Mouse (Mus musculus) cortical plate, adult 2 months (tissue): Measurements from ENCODE around the gene Tmco1. TPM values are rescaled to one million over a fixed set of nuclear protein-coding genes. Genes with fewer than 3 reads are reported as not detected.

Experiments
- H3K27ac ChIP-seq: fragments of 200-500 bp; 2 replicates; pipeline ENCODE4 v1.5.1; 2012; ENCODE audit warnings: low read length, control low read depth, inconsistent platforms; ENCODE audit not compliant: insufficient read depth
- H3K4me1 ChIP-seq: fragments of 200-500 bp; 2 replicates; pipeline ENCODE4 v1.6.1; 2011; ENCODE audit warnings: low read length; ENCODE audit not compliant: control insufficient read depth, insufficient read depth
- H3K4me3 ChIP-seq: fragments of 200-500 bp; 2 replicates; pipeline ENCODE4 v1.5.1; 2011; ENCODE audit warnings: mild to moderate bottlenecking, low read length, control low read depth; ENCODE audit not compliant: insufficient read depth
- CTCF ChIP-seq: fragments of 200-500 bp; IDR thresholded peaks from 2 replicates; pipeline ENCODE4 v1.5.1; 2011; ENCODE audit warnings: mild to moderate bottlenecking, control low read depth, low read length; ENCODE audit not compliant: insufficient read depth; ENCODE audit errors: extremely low read depth
- POLR2A ChIP-seq: fragments of 200-500 bp; IDR thresholded peaks from 2 replicates; pipeline ENCODE4 v1.6.1; 2011; ENCODE audit warnings: mild to moderate bottlenecking, low read length, control low read depth; ENCODE audit not compliant: insufficient read depth; ENCODE audit errors: extremely low read depth
- polyA plus RNA-seq: library from polyadenylated mRNA; depleted of rRNA; stranded (reverse); fragments of >200 nt; gene quantifications from 2 replicates; pipeline ENCODE4 v1.2.3, GENCODE M21; 2012

Gene Tmco1
- polyA plus RNA-seq, 1 experiment: 70.4 TPM

DNA sequence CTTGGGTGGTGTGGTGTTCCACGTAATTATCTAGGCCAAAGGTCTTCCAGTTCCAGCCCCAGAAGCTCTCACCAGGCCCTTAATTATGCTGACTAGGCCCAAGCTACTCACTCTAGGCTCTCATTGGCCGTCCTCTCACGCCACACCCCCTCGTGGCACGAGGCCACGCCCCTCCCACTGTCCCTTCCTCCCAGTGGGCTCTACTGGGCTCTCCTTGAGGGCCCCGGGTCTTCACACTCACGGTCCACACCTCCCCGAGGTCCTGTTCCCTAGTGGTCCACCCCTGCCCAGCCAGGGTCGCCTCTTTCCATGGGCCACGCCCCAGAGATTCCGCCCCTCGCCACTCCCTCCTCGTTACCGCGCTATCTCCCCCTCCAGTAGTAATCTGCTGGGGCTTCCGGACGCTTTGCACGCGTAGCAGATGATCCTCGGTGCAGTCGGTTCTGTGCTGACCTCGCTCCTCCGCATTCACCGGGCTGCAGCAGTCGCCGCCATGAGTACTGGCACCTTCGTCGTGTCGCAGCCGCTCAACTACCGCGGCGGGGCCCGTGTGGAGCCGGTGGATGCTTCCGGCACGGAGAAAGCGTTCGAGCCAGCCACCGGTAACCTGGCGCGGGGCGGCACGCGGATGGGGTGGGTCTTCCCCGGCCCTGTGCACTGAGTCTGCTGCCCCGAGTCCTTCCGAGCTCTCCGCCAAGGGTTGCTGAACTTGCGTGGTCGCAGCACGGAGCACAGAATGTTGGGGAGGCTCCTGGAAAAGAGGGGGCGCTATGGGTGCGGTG lies 41.8 kb downstream of the Tmco1 start, which contains the start of gene Aldh9a1:
Aldh9a1 (plus strand) TSS at position 177 of the 782 bp plus-strand sequence.
- TF ChIP-seq CTCF (no peak), POLR2A (0 out of 2 replicates have a peak, but pooled peaks have one; percentile 28)
- peak within 1 kb of the TSS; percentile 54; the same call in 1 of the 2 replicates for H3K27ac ChIP-seq
- H3K4me1 ChIP-seq: no peaks in the 10 kb centered on the region
- peak within 1 kb of the TSS; percentile 77 for H3K4me3 ChIP-seq

GRCm38 (mm10) chr1:167350597-167351415 lies 42.6 kb downstream of the Tmco1 start:
- TF ChIP-seq CTCF (no peak), POLR2A (no peak)
- H3K27ac ChIP-seq: no peak overlapping the region
- H3K4me1 ChIP-seq: no peaks in the 10 kb centered on the region
- peak overlapping the region; percentile 77 for H3K4me3 ChIP-seq

- H3K4me1 ChIP-seq: no peaks in the 10 kb centered on the region
- TF ChIP-seq CTCF: no peak
- no peak for TF ChIP-seq POLR2A
- H3K4me3 ChIP-seq: no peak overlapping the region
- no peak overlapping the region for H3K27ac ChIP-seq
These were observed 44.2 kb downstream of the Tmco1 start for GRCm38 (mm10) chr1:167352403-167352802.

GRCm38 (mm10) chr1:167357387-167357786 lies 49.2 kb downstream of the Tmco1 start:
- Histone ChIP-seq H3K4me1 (no peaks in the 10 kb centered on the region), H3K4me3 (no peak overlapping the region), H3K27ac (no peak overlapping the region)
- TF ChIP-seq POLR2A (no peak), CTCF (no peak)

GRCm38 (mm10) chr1:167358731-167359130 lies 50.6 kb downstream of the Tmco1 start:
- H3K4me3 ChIP-seq: no peak overlapping the region
- H3K27ac ChIP-seq: no peak overlapping the region
- no peak for TF ChIP-seq CTCF
- no peak for TF ChIP-seq POLR2A
- no peaks in the 10 kb centered on the region for H3K4me1 ChIP-seq

DNA sequence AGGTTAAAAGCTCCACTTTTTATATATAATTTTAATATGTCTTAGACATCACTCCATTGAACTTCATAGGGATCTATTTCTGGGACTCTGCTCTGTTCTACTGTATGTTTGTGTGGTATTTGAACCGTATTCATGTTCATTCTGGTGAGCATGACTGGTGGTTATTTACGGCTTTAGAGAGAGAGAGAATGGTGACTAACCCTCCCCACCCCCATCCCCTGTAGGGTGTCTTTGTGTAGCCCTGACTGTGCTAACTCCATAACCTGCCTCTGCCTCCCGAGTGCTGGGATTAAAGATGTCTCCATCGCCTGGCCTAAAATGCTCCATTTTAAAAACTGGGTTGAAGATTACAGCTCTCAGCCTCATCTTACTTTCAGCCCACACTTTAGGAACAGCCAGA lies 52.1 kb downstream of the Tmco1 start:
- no peaks in the 10 kb centered on the region for H3K4me1 ChIP-seq
- no peak overlapping the region for H3K27ac ChIP-seq
- TF ChIP-seq CTCF (no peak), POLR2A (no peak)
- H3K4me3 ChIP-seq: no peak overlapping the region

DNA sequence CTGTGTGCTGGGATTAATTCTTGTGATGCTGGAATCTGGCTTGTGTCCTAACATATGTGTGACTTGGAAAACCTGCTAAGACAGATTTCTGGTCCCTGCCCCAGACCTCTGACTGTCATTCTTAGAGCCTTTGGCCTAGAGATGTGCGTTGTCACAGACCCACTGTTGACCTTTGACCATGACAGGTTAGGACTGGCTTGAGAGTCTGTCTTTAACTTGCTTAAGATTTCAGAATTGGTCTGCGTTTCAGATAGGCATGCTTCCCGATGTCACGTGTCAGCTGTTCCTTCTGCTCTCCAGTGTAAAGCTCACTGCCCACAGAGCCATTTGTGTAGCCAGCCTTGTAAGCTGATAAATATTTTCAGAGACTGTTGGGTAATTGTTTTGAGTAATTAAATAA lies 54.6 kb downstream of the Tmco1 start:
- Histone ChIP-seq H3K4me3 (no peak overlapping the region), H3K4me1 (no peaks in the 10 kb centered on the region; the same call in 1 of the 2 replicates), H3K27ac (no peak overlapping the region)
- TF ChIP-seq POLR2A (no peak), CTCF (no peak)

- TF ChIP-seq CTCF (no peak), POLR2A (no peak)
- no peak overlapping the region for H3K4me3 ChIP-seq
- no peak overlapping the region for H3K27ac ChIP-seq
- no peaks in the 10 kb centered on the region; the same call in 1 of the 2 replicates for H3K4me1 ChIP-seq
These were observed 55.1 kb downstream of the Tmco1 start for GRCm38 (mm10) chr1:167363322-167363721.

- Histone ChIP-seq H3K4me3 (no peak overlapping the region), H3K27ac (no peak overlapping the region), H3K4me1 (no peaks in the 10 kb centered on the region; the same call in 1 of the 2 replicates)
- TF ChIP-seq POLR2A (no peak), CTCF (no peak)
These were observed 57.6 kb downstream of the Tmco1 start for GRCm38 (mm10) chr1:167365808-167366207.

DNA sequence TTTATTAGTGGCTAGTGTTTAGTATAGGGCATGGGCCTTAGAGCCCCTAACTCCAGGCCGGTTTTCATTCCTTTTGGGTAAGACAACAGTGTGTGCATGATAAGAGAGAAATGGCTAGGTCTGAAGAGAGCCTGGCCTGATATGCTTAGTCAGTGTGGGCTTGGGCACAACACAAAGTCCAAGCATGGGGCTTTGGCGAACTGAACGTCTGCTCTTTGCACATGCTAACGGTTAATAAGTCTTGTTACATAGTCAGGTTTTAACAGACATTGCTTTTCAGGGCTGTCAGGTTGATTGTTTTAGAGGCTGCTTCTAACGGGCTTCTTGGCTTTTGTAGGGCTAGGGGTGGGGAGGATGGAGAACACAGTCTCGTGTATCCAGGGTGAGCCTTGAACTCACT lies 58.4 kb downstream of the Tmco1 start:
- Histone ChIP-seq H3K4me3 (no peak overlapping the region), H3K4me1 (no peaks in the 10 kb centered on the region; the same call in 1 of the 2 replicates), H3K27ac (no peak overlapping the region)
- no peak for TF ChIP-seq CTCF
- no peak for TF ChIP-seq POLR2A
